Mouse (Mus musculus): ENCODE measurements around the gene Vmn1r112. TPM values are rescaled to one million over a fixed set of nuclear protein-coding genes. Genes with fewer than 3 reads are reported as not detected.
"Not testable (repeated sequence)": the region's sequence is repeated elsewhere in the genome, so short reads cannot be mapped to it uniquely, and the experiment has no call there.

Vmn1r112 gene
- not detected for total RNA-seq (2021)
- long read RNA-seq, experiment 1 = 0 reads
- long read RNA-seq, experiment 2 = 0 reads

DNA sequence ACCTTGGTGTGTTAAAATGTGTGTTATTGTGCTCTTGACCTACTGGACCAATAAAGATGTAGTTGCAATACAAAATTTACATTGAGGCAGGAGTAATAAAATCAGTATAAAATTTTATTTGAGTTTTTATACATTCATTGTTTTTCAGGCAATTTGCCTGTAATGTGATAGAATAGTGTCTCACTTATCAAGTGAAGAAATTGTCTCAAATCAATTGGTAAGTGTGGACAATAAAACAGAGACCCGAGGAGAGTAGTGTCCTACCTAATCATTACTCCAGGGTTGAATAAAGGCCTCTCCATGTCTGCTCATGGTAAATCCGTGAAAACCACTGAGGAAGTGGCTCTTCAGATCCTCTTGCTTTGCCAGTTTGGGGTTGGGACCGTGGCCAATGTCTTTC lies at the start of gene Vmn1r112:
TSS of gene Vmn1r112 (plus strand) at position 301 of the 400 bp plus-strand sequence.
- not testable (repeated sequence) for DNase-seq

- DNase-seq = not testable (repeated sequence)
These were observed 40.5 kb upstream of the Vmn1r112 start, which contains the start of gene Gm10668 for GRCm38 (mm10) chr7:20730524-20730923. Gm10668 (minus strand) TSS chr7:20730624.

GRCm38 (mm10) chr7:20786985-20787384 lies 16.0 kb downstream of the Vmn1r112 start, which contains the start of gene Vmn1r113:
Vmn1r113 (plus strand) TSS chr7:20787285.
- not testable (repeated sequence) for DNase-seq

DNA sequence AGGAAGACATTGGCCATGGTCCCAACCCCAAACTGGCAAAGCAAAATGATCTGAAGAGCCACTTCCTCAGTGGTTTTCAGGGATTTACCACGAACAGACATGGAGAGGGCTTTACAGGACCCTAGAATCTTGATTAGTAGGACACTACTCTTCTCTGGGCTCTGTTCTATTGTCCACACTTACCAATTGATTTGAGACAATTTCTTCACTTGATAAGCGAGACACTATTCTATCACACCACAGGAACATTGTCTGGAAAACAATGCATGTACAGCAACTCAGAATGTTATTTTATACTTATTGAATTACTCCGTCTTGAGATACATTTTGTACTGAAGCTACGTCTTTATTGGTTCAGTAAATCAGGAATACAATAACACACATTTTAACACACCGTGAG lies 41.1 kb downstream of the Vmn1r112 start, which contains the start of gene Vmn1r114:
TSS of gene Vmn1r114 (minus strand) at position 101 of the 400 bp plus-strand sequence.
- DNase-seq = not testable (repeated sequence)

Other genes starting within 250 kb of the Vmn1r112 start
- not detected for gene Vmn1r104, start 237.3 kb upstream of the Vmn1r112 start, total RNA-seq (2021)
- not detected for gene Gm5726, start 225.4 kb upstream of the Vmn1r112 start, total RNA-seq (2021)
- not detected for gene Gm4141, start 194.9 kb upstream of the Vmn1r112 start, total RNA-seq (2021)
- not detected for gene Gm4513, start 172.2 kb upstream of the Vmn1r112 start, total RNA-seq (2021)
- gene Vmn1r107, start 102.3 kb upstream of the Vmn1r112 start, total RNA-seq (2021) = not detected
- gene Vmn1r111, start 68.0 kb upstream of the Vmn1r112 start, total RNA-seq (2021) = not detected
- gene Gm10668, start 40.6 kb upstream of the Vmn1r112 start, total RNA-seq (2021) = not detected
- not detected for gene Vmn1r113, start 16.1 kb downstream of the Vmn1r112 start, total RNA-seq (2021)
- gene Vmn1r114, start 41.0 kb downstream of the Vmn1r112 start, total RNA-seq (2021) = not detected
- not detected for gene Vmn1r115, start 73.8 kb downstream of the Vmn1r112 start, total RNA-seq (2021)
- not detected for gene Vmn1r116, start 101.1 kb downstream of the Vmn1r112 start, total RNA-seq (2021)
- gene Vmn1r117, start 112.9 kb downstream of the Vmn1r112 start, total RNA-seq (2021) = not detected
- gene Vmn1r118, start 141.2 kb downstream of the Vmn1r112 start, total RNA-seq (2021) = not detected
- not detected for gene Vmn1r119, start 241.3 kb downstream of the Vmn1r112 start, total RNA-seq (2021)

Data from adrenal gland, postnatal 36 days (tissue).